Mouse (Mus musculus): ENCODE measurements around the gene Nrip1.

DNA sequence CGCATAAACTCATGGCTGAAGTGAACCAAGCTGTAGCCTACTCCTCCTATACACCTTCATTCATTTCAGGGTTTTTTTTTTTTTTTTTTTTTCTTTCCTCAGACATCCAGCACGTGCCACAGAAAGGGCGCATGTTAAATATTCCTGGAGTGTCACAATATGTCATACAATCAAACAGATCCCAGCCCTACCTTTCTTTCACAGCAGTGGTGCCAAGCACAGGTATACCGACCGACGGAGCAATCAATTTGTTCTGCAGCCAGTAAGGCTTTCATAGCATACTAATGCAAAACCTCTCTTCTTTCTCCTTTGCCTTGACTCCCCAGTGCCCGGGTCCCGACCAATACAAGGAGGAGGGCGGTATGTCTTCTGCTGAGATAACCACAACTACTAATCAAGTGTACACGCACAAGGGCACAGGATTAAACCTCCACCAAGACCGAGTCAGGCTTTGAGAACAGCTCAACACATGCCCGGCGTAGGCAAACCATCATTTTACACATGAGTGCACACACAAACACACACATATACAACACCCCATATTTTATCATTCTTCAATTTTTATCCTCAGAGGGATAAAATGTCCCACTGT lies 55.2 kb downstream of the Nrip1 start:
- TF ChIP-seq CTCF (IDR thresholded peaks at IDR 0.05; ENCODE audit: insufficient read depth, low read depth, low read length), result no peak
- no peak for TF ChIP-seq POLR2A (IDR thresholded peaks at IDR 0.05; ENCODE audit: insufficient read depth, low read depth, low read length)
